Mouse (Mus musculus) lung, embryonic 14.5 days (tissue): ENCODE results near the gene Aebp2. TPM values are rescaled to one million over a fixed set of nuclear protein-coding genes. Genes with fewer than 3 reads are reported as not detected.
"Not testable (repeated sequence)": the region's sequence is repeated elsewhere in the genome, so short reads cannot be mapped to it uniquely, and the experiment has no call there.

Experiments used
- ATAC-seq: fragments of 200-750 bp; cut with Nextera tagmentation; 2 replicates; pipeline ENCODE4 v1.8.0; 2017; ENCODE audit warnings: mild to moderate bottlenecking, moderate TSS enrichment, moderate library complexity; ENCODE audit not compliant: insufficient read depth
- DNase-seq: peaks from one replicate; pipeline ENCODE4 v3.0.0-alpha.2; 2015
- H3K27ac ChIP-seq: fragments of 300-500 bp; sonication (generic); 2 replicates; pipeline ENCODE4 v1.5.1; 2014; ENCODE audit warnings: low read depth, mild to moderate bottlenecking, moderate library complexity
- H3K27me3 ChIP-seq: fragments of 300-500 bp; sonication (generic); 2 replicates; pipeline ENCODE4 v1.6.1; 2014; ENCODE audit warnings: low read length, control low read depth; ENCODE audit not compliant: insufficient read depth
- H3K36me3 ChIP-seq: fragments of 300-500 bp; sonication (generic); 2 replicates; pipeline ENCODE4 v1.6.1; 2014; ENCODE audit warnings: control low read depth; ENCODE audit not compliant: insufficient read depth
- H3K4me1 ChIP-seq: fragments of 300-500 bp; sonication (generic); 2 replicates; pipeline ENCODE4 v1.6.1; 2014; ENCODE audit warnings: antibody characterized with exemption, control low read depth; ENCODE audit not compliant: insufficient read depth
- H3K4me2 ChIP-seq: fragments of 300-500 bp; sonication (generic); 2 replicates; pipeline ENCODE4 v1.6.1; 2014; ENCODE audit warnings: mild to moderate bottlenecking
- H3K4me3 ChIP-seq: fragments of 300-500 bp; sonication (generic); 2 replicates; pipeline ENCODE4 v1.5.1; 2014; ENCODE audit warnings: low read depth, low read length
- H3K9ac ChIP-seq: fragments of 300-500 bp; sonication (generic); 2 replicates; pipeline ENCODE4 v1.6.1; 2014
- H3K9me3 ChIP-seq: fragments of 300-500 bp; sonication (generic); 2 replicates; pipeline ENCODE4 v1.6.1; 2016; ENCODE audit warnings: low read depth, low read length, control low read depth
- CTCF ChIP-seq: IDR thresholded peaks from 2 replicates; pipeline ENCODE4 v1.5.1; 2016; ENCODE audit warnings: antibody characterized with exemption, low read depth
- WGBS: fragments of 180-500 bp; shearing (Covaris S2); extraction: QIAGEN DNeasy Blood & Tissue Kit; methylation state at CpG from one replicate; pipeline ENCODE4 v1.1.7; 2014; 5-methylcytosine and 5-hydroxymethylcytosine counted together
- polyA plus RNA-seq: library from polyadenylated mRNA; unstranded; fragments of >200 nt; fragmentation: Nextera tagmentation; extraction: Ambion mirVana; gene quantifications from 2 replicates; pipeline ENCODE4 v1.2.1, GENCODE M21; 2014

The Aebp2 gene
- polyA plus RNA-seq, 1 experiment from 2014 or later: 15.3 TPM

DNA sequence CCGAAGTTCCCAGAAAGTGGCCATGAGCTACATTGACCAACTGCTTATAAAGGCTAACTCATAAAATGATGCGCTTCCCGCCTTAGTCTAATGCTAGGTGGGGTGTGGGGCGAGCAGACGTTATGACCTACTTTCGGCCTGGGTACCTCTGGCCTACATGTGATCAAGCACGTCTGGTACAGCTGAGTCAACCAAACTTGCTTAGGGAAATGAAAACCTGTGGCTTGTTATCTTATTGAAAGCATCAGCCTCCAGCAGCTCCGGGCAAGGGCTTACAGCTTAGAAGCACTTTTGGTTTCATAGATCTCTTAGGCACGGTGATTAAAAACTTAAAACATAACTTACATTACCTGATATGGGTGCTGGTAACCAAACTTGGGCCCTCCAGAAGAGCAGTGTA is 23.9 kb upstream of the Aebp2 start:
- Histone ChIP-seq H3K27ac (no peak overlapping the region), H3K4me3 (no peak overlapping the region), H3K9me3 (no peaks in the 10 kb centered on the region), H3K36me3 (peaks cover 43% of the 10 kb centered on the region), H3K4me2 (no peak overlapping the region), H3K27me3 (no peaks in the 10 kb centered on the region), H3K9ac (no peak overlapping the region), H3K4me1 (0 out of 2 replicates have a peak, but pooled peaks cover 3% of the 10 kb centered on the region)
- no peak for ATAC-seq
- TF ChIP-seq CTCF: no peak
- DNase-seq: no peak
- WGBS: 90% methylated on average over 9 of the region's 9 CpGs

GRCm38 (mm10) chr6:140599337-140599736 is 23.1 kb upstream of the Aebp2 start:
- WGBS: 73% methylated on average over 5 of the region's 5 CpGs
- DNase-seq (no peak), ATAC-seq (no peak)
- no peak for TF ChIP-seq CTCF
- H3K4me1 ChIP-seq: no peaks in the 10 kb centered on the region
- H3K36me3 ChIP-seq: peaks cover 35% of the 10 kb centered on the region
- no peaks in the 10 kb centered on the region for H3K9me3 ChIP-seq
- no peak overlapping the region for H3K27ac ChIP-seq
- no peaks in the 10 kb centered on the region for H3K27me3 ChIP-seq
- no peak overlapping the region for H3K4me3 ChIP-seq
- H3K9ac ChIP-seq: no peak overlapping the region
- no peak overlapping the region for H3K4me2 ChIP-seq

GRCm38 (mm10) chr6:140600671-140601070 is 21.8 kb upstream of the Aebp2 start:
- H3K9me3 ChIP-seq, H3K27me3 ChIP-seq, H3K4me1 ChIP-seq, H3K27ac ChIP-seq, H3K4me3 ChIP-seq, DNase-seq, H3K4me2 ChIP-seq, H3K9ac ChIP-seq, ATAC-seq: not testable (repeated sequence)
- peaks cover 25% of the 10 kb centered on the region; the same call in 1 of the 2 replicates for H3K36me3 ChIP-seq
- 89% methylated on average over 8 of the region's 8 CpGs for WGBS

DNA sequence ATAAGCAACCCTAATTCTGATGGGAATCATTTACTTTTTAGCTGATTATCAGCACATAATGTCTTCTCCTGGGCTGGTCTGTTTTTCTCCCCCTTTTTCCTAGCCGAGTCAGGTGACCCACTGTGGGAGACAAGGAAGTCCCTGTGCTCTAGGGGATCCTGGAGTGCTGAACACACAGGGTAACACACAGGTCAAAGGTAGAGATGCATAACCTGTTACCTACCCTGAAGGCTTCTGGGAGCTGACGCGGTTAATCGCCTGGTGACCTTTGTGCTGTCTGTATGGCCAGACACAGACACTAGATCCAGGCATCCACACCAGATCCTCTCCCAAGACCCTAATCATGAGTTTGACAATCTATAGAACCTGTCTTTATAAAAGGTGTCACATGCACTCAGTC is 21.3 kb upstream of the Aebp2 start:
- Histone ChIP-seq H3K4me3 (no peak overlapping the region), H3K27me3 (no peaks in the 10 kb centered on the region), H3K9me3 (no peaks in the 10 kb centered on the region), H3K9ac (no peak overlapping the region), H3K36me3 (peaks cover 20% of the 10 kb centered on the region; the same call in 1 of the 2 replicates), H3K27ac (no peak overlapping the region), H3K4me2 (no peak overlapping the region), H3K4me1 (no peaks in the 10 kb centered on the region)
- ATAC-seq: no peak; the same call in 1 of the 2 replicates
- no peak for DNase-seq
- WGBS: 79% methylated on average over 4 of the region's 4 CpGs
- TF ChIP-seq CTCF: no peak

- peak; percentile 57; the same call in 1 of the 2 replicates for ATAC-seq
- no peaks in the 10 kb centered on the region for H3K27me3 ChIP-seq
- WGBS: 18% methylated on average over 8 of the region's 8 CpGs
- peak; percentile 31 for DNase-seq
- no peak overlapping the region for H3K4me2 ChIP-seq
- TF ChIP-seq CTCF: no peak
- H3K36me3 ChIP-seq: peaks cover 4% of the 10 kb centered on the region; the same call in 1 of the 2 replicates
- no peaks in the 10 kb centered on the region for H3K4me1 ChIP-seq
- no peak overlapping the region for H3K27ac ChIP-seq
- no peaks in the 10 kb centered on the region for H3K9me3 ChIP-seq
- H3K4me3 ChIP-seq: no peak overlapping the region
- no peak overlapping the region for H3K9ac ChIP-seq
Measured at GRCm38 (mm10) chr6:140603228-140603944, 19.1 kb upstream of the Aebp2 start.

- 84% methylated on average over 5 of the region's 5 CpGs for WGBS
- H3K4me3 ChIP-seq, DNase-seq, H3K27ac ChIP-seq, H3K9ac ChIP-seq, H3K9me3 ChIP-seq, H3K4me1 ChIP-seq, H3K36me3 ChIP-seq, H3K4me2 ChIP-seq, ATAC-seq, H3K27me3 ChIP-seq: not testable (repeated sequence)
- 0 out of 2 replicates have a peak, but pooled peaks have one; percentile 7 for TF ChIP-seq CTCF
Measured at GRCm38 (mm10) chr6:140605173-140605572, 17.3 kb upstream of the Aebp2 start.

DNA sequence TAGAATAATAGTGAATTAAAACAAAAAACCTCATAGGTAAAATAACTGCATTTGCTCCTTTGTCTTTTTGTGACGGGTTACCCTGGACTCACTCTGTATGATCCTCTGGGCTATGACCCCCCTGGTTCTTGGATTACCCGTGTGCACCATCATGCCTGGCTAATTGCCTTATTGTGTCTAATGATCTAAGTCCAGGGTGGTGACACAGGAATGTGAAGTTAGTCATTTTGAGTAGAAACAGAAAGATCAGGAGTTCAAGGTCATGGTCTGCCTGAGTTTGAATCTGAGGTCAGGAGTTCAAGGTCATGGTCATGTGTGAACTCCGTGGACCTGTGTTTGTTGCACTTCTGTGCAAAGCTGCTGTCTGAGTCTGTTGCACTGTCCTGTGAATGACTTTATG is 16.7 kb upstream of the Aebp2 start:
- 78% methylated on average over 3 of the region's 3 CpGs for whole genome bisulfite sequencing
- Histone ChIP-seq H3K4me3 (no peak overlapping the region), H3K9ac (no peak overlapping the region; the same call in 1 of the 2 replicates), H3K36me3 (no peaks in the 10 kb centered on the region), H3K27me3 (no peaks in the 10 kb centered on the region), H3K9me3 (no peaks in the 10 kb centered on the region), H3K4me1 (no peaks in the 10 kb centered on the region), H3K4me2 (no peak overlapping the region), H3K27ac (no peak overlapping the region)
- DNase-seq: no peak
- no peak for ATAC-seq
- TF ChIP-seq CTCF: no peak
